Mouse (Mus musculus): ENCODE measurements around the gene Tfrc.

Gene Tfrc

GRCm38 (mm10) chr16:32608712-32609400 lies at the start of gene Tfrc:
Gene Tfrc (plus strand): TSS chr16:32608920.
- peak; percentile 96 for DNase-seq (ENCODE audit: low spot score)

- no peak for DNase-seq (ENCODE audit: low spot score)
Observed at GRCm38 (mm10) chr16:32559493-32559892, 49.2 kb upstream of the Tfrc start.

- DNase-seq (ENCODE audit: low spot score), result no peak
Observed at GRCm38 (mm10) chr16:32563056-32563793, 45.5 kb upstream of the Tfrc start.

- no peak for DNase-seq (ENCODE audit: low spot score)
Observed at GRCm38 (mm10) chr16:32567282-32567681, 41.4 kb upstream of the Tfrc start.

- DNase-seq (ENCODE audit: low spot score), result no peak
Observed at GRCm38 (mm10) chr16:32568401-32568800, 40.3 kb upstream of the Tfrc start.

- DNase-seq (ENCODE audit: low spot score), result no peak
Observed at GRCm38 (mm10) chr16:32570042-32570441, 38.7 kb upstream of the Tfrc start.

- no peak for DNase-seq (ENCODE audit: low spot score)
Observed at GRCm38 (mm10) chr16:32572528-32572927, 36.2 kb upstream of the Tfrc start.

GRCm38 (mm10) chr16:32586482-32586881 lies 22.2 kb upstream of the Tfrc start:
- no peak for DNase-seq (ENCODE audit: low spot score)

GRCm38 (mm10) chr16:32588568-32588967 lies 20.2 kb upstream of the Tfrc start:
- no peak for DNase-seq (ENCODE audit: low spot score)

- no peak for DNase-seq (ENCODE audit: low spot score)
Observed at GRCm38 (mm10) chr16:32591521-32591920, 17.2 kb upstream of the Tfrc start.

- no peak for DNase-seq (ENCODE audit: low spot score)
Observed at GRCm38 (mm10) chr16:32593283-32593805, 15.4 kb upstream of the Tfrc start.

GRCm38 (mm10) chr16:32593916-32594315 lies 14.8 kb upstream of the Tfrc start:
- DNase-seq (ENCODE audit: low spot score), result no peak

GRCm38 (mm10) chr16:32594701-32595100 lies 14.0 kb upstream of the Tfrc start:
- DNase-seq (ENCODE audit: low spot score), result no peak

- DNase-seq (ENCODE audit: low spot score), result no peak
Observed at GRCm38 (mm10) chr16:32595142-32595855, 13.4 kb upstream of the Tfrc start.

- no peak for DNase-seq (ENCODE audit: low spot score)
Observed at GRCm38 (mm10) chr16:32597909-32598381, 10.8 kb upstream of the Tfrc start.

GRCm38 (mm10) chr16:32599151-32599550 lies 9.6 kb upstream of the Tfrc start:
- no peak for DNase-seq (ENCODE audit: low spot score)

GRCm38 (mm10) chr16:32602193-32602685 lies 6.5 kb upstream of the Tfrc start:
- DNase-seq (ENCODE audit: low spot score), result no peak

- DNase-seq (ENCODE audit: low spot score), result no peak
Observed at GRCm38 (mm10) chr16:32607562-32608343, 967 bp upstream of the Tfrc start.

GRCm38 (mm10) chr16:32608344-32608711 lies 392 bp upstream of the Tfrc start:
- DNase-seq (ENCODE audit: low spot score), result no peak

- DNase-seq (ENCODE audit: low spot score), result no peak
Observed at GRCm38 (mm10) chr16:32609401-32609779, 670 bp downstream of the Tfrc start.

- no peak for DNase-seq (ENCODE audit: low spot score)
Observed at GRCm38 (mm10) chr16:32610460-32611255, 1.9 kb downstream of the Tfrc start.

All from testis, postnatal 10 days (tissue).